8 mouse cellular contexts compared by ENCODE assay signal in genomic region chr10:58255213-58255892, GRCm38 (mm10). TPM values are rescaled to one million over a fixed set of nuclear protein-coding genes. Genes with fewer than 3 reads are reported as not detected.
DNase-seq lines count a peak whose midpoint lies in the region; ATAC-seq and TF ChIP-seq lines count a peak whose summit lies in the region.

Gene Gcc2 (plus strand): TSS chr10:58255497.

- H3K36me3 ChIP-seq in C2C12 (ENCODE audit: control insufficient read depth, insufficient read depth) (peaks cover 7% of the 10 kb centered on the region), myocyte (ENCODE audit: control insufficient read depth, insufficient read depth) (peaks cover 4% of the 10 kb centered on the region)
- peaks cover 10% of the 10 kb centered on the region for H3K36me3 ChIP-seq in erythroblast, embryonic 14.5 days (ENCODE audit: control insufficient read depth)
- peaks cover 3% of the 10 kb centered on the region for H3K36me3 ChIP-seq in heart, embryonic 11.5 days (ENCODE audit: control insufficient read depth, insufficient read depth, low read length)
- peaks cover 13% of the 10 kb centered on the region for H3K36me3 ChIP-seq in kidney, embryonic 16.5 days (ENCODE audit: insufficient read depth, low read length)
- peaks cover 15% of the 10 kb centered on the region for H3K36me3 ChIP-seq in liver, adult 2 months (ENCODE audit: control insufficient read depth, insufficient read depth, low read length)
- H3K36me3 ChIP-seq in splenic B cell, adult 2 months (ENCODE audit: control insufficient read depth, insufficient read depth, low read length, poor library complexity, severe bottlenecking): peaks cover 3% of the 10 kb centered on the region; the same call in 1 of the 2 replicates

- H3K27me3 ChIP-seq in C2C12 (ENCODE audit: control insufficient read depth, insufficient read depth, insufficient read length): no peaks in the 10 kb centered on the region
- H3K27me3 ChIP-seq in erythroblast, embryonic 14.5 days (ENCODE audit: control insufficient read depth): no peaks in the 10 kb centered on the region
- no peaks in the 10 kb centered on the region for H3K27me3 ChIP-seq in heart, embryonic 11.5 days (ENCODE audit: control insufficient read depth, insufficient read depth, low read length)
- no peaks in the 10 kb centered on the region for H3K27me3 ChIP-seq in kidney, embryonic 16.5 days (ENCODE audit: insufficient read depth, low read length)
- no peaks in the 10 kb centered on the region for H3K27me3 ChIP-seq in liver, adult 2 months (ENCODE audit: control insufficient read depth, insufficient read depth, low read length)
- no peaks in the 10 kb centered on the region for H3K27me3 ChIP-seq in myocyte (ENCODE audit: control insufficient read depth, insufficient read depth, insufficient read length)
- H3K27me3 ChIP-seq in splenic B cell, adult 2 months (ENCODE audit: control insufficient read depth, insufficient read depth, low read length, poor library complexity, severe bottlenecking): no peaks in the 10 kb centered on the region

- peak; percentile 96 for ATAC-seq in heart, embryonic 11.5 days (replicated peaks; ENCODE audit: insufficient number of reproducible peaks, low FRiP score, low TSS enrichment)
- peak; percentile 99 for ATAC-seq in kidney, embryonic 16.5 days (ENCODE audit: low FRiP score, low TSS enrichment)

- peaks cover 6% of the 10 kb centered on the region for H3K79me2 ChIP-seq in C2C12 (ENCODE audit: control insufficient read depth, insufficient read depth)
- no peaks in the 10 kb centered on the region; the same call in 1 of the 2 replicates for H3K79me2 ChIP-seq in liver, adult 2 months (ENCODE audit: control insufficient read depth, insufficient read depth, low read length)
- no peaks in the 10 kb centered on the region for H3K79me2 ChIP-seq in myocyte (ENCODE audit: control insufficient read depth, insufficient read depth)

- H3ac ChIP-seq in C2C12 (ENCODE audit: control insufficient read depth, insufficient read length, low read depth) (peak within 1 kb of the TSS; percentile 56), myocyte (ENCODE audit: control insufficient read depth, insufficient read length) (peak within 1 kb of the TSS; percentile 23)

- WGBS in heart, embryonic 11.5 days (ENCODE audit: insufficient replicate concordance): under 1% methylated on average over 51 of the region's 58 CpGs
- under 1% methylated on average over 49 of the region's 58 CpGs for WGBS in kidney, embryonic 16.5 days
- WGBS in liver, adult 2 months: under 1% methylated on average over 58 of the region's 58 CpGs

- TF ChIP-seq CTCF in C2C12 (IDR thresholded peaks at IDR 0.05; ENCODE audit: control insufficient read depth, insufficient read depth, insufficient read length): no peak
- TF ChIP-seq CTCF in brain, embryonic 14.5 days (IDR thresholded peaks at IDR 0.05; ENCODE audit: borderline replicate concordance, extremely low read depth, insufficient read depth, insufficient read length): no peak
- no peak for TF ChIP-seq CTCF in liver, adult 2 months (IDR thresholded peaks at IDR 0.05; ENCODE audit: low read depth, low read length)

- H3K79me3 ChIP-seq in C2C12 (ENCODE audit: low read depth): no peaks in the 10 kb centered on the region

- H3K27ac ChIP-seq in heart, embryonic 11.5 days (ENCODE audit: low read depth, low read length): peak within 1 kb of the TSS; percentile 66
- peak within 1 kb of the TSS; percentile 81 for H3K27ac ChIP-seq in kidney, embryonic 16.5 days (ENCODE audit: low read length)
- peak within 1 kb of the TSS; percentile 68 for H3K27ac ChIP-seq in liver, adult 2 months (replicated peaks; ENCODE audit: insufficient read depth, low read depth, low read length)

- no peaks in the 10 kb centered on the region for H3K9me3 ChIP-seq in erythroblast, embryonic 14.5 days (ENCODE audit: control insufficient read depth, low read length)
- H3K9me3 ChIP-seq in heart, embryonic 11.5 days (replicated peaks; ENCODE audit: control insufficient read depth, low read length): no peaks in the 10 kb centered on the region
- no peaks in the 10 kb centered on the region for H3K9me3 ChIP-seq in kidney, embryonic 16.5 days (ENCODE audit: low read length)

- peak; percentile 98 for DNase-seq in brain, embryonic 14.5 days (ENCODE audit: low read depth)
- peak; percentile 93 for DNase-seq in liver, adult 2 months (ENCODE audit: extremely low read depth, low read depth, low spot score)
- peak; percentile 96 for DNase-seq in splenic B cell, adult 2 months (ENCODE audit: low read depth, low spot score)

- peak within 1 kb of the TSS; percentile 83 for H3K9ac ChIP-seq in heart, embryonic 11.5 days (ENCODE audit: low read depth, low read length)
- H3K9ac ChIP-seq in kidney, embryonic 16.5 days (replicated peaks; ENCODE audit: low read length): peak within 1 kb of the TSS; percentile 75
- H3K9ac ChIP-seq in liver, adult 2 months (ENCODE audit: low read depth, low read length): peak within 1 kb of the TSS; percentile 91

- peak within 1 kb of the TSS; percentile 72 for H3K4me2 ChIP-seq in heart, embryonic 11.5 days
- H3K4me2 ChIP-seq in kidney, embryonic 16.5 days (replicated peaks; ENCODE audit: low read depth, low read length): peak within 1 kb of the TSS; percentile 62
- peak within 1 kb of the TSS; percentile 93 for H3K4me2 ChIP-seq in myocyte (ENCODE audit: low read depth)

- H3K4me1 ChIP-seq in erythroblast, embryonic 14.5 days (ENCODE audit: control insufficient read depth): peaks cover 15% of the 10 kb centered on the region
- peaks cover 3% of the 10 kb centered on the region; the same call in 1 of the 2 replicates for H3K4me1 ChIP-seq in heart, embryonic 11.5 days (ENCODE audit: control insufficient read depth, insufficient read depth, low read length)
- peaks cover 10% of the 10 kb centered on the region for H3K4me1 ChIP-seq in kidney, embryonic 16.5 days (ENCODE audit: insufficient read depth, low read length)
- peaks cover 3% of the 10 kb centered on the region; the same call in 1 of the 2 replicates for H3K4me1 ChIP-seq in liver, adult 2 months (ENCODE audit: control insufficient read depth, insufficient read depth, low read length)

- TF ChIP-seq POLR2A in brain, embryonic 14.5 days (IDR thresholded peaks at IDR 0.05; ENCODE audit: borderline replicate concordance, extremely low read depth, insufficient read depth, insufficient read length, poor library complexity, severe bottlenecking): peak; percentile 51
- TF ChIP-seq POLR2A in liver, adult 2 months (IDR thresholded peaks at IDR 0.05; ENCODE audit: extremely low read depth, insufficient read depth, low read length): 0 out of 2 replicates have a peak, but pooled peaks have one; percentile 54
- TF ChIP-seq POLR2A in myocyte (IDR thresholded peaks at IDR 0.05; ENCODE audit: insufficient read length, low read depth): peak; percentile 94

- peak within 1 kb of the TSS; percentile 78 for H3K4me3 ChIP-seq in C2C12 (ENCODE audit: insufficient read depth, poor library complexity, severe bottlenecking)
- peak within 1 kb of the TSS; percentile 85 for H3K4me3 ChIP-seq in erythroblast, embryonic 14.5 days (replicated peaks)
- H3K4me3 ChIP-seq in heart, embryonic 11.5 days (ENCODE audit: low read depth, low read length): peak within 1 kb of the TSS; percentile 87
- H3K4me3 ChIP-seq in kidney, embryonic 16.5 days (ENCODE audit: low read length): peak within 1 kb of the TSS; percentile 65
- peak within 1 kb of the TSS; percentile 94 for H3K4me3 ChIP-seq in liver, adult 2 months (ENCODE audit: insufficient read depth, low read depth, low read length)
- peak within 1 kb of the TSS; percentile 55 for H3K4me3 ChIP-seq in myocyte

TF ChIP-seq in C2C12, 6 proteins besides CTCF, POLR2A, EP300 and RAD21:
- TF ChIP-seq USF1 (IDR thresholded peaks at IDR 0.05; ENCODE audit: low read depth) (no peak), MAX (IDR thresholded peaks at IDR 0.05) (peak; percentile 71), CEBPB (IDR thresholded peaks at IDR 0.05; ENCODE audit: low read depth) (no peak), MYOD1 (IDR thresholded peaks at IDR 0.05; ENCODE audit: control insufficient read depth, insufficient read length, low read depth) (no peak)

TF ChIP-seq in myocyte, 11 proteins besides CTCF, POLR2A, EP300 and RAD21:
- TF ChIP-seq TCF12 (IDR thresholded peaks at IDR 0.05; ENCODE audit: insufficient read depth, poor library complexity, severe bottlenecking): no peak
- TF ChIP-seq USF1 (IDR thresholded peaks at IDR 0.05; ENCODE audit: low read depth): no peak
- TF ChIP-seq MYOD1 (IDR thresholded peaks at IDR 0.05; ENCODE audit: control insufficient read depth in 1 of 3, insufficient read length in 2 of 3, low read depth in 2 of 3): no peak
- peak; percentile 95 for TF ChIP-seq POLR2AphosphoS2 (IDR thresholded peaks at IDR 0.05; ENCODE audit: insufficient read length, low read depth)
- no peak for TF ChIP-seq MYOG (IDR thresholded peaks at IDR 0.05; ENCODE audit: control insufficient read depth in 1 of 3, insufficient read depth in 1 of 3, insufficient read length in 2 of 3, low read depth in 2 of 3)

RNA-seq across cellular contexts. Expression of gene Gcc2, which starts in this region (rescaled TPM):
- polyA plus RNA-seq in C2C12 (2012; fragmentation: generic; extraction: Trizol): 4.1 TPM
- polyA plus RNA-seq in brain, embryonic 14.5 days (2012; rRNA removed): 37.9 and 45.7 TPM in 2 replicates
- polyA plus RNA-seq in erythroblast, embryonic 14.5 days (2012): 0.08 and 0.17 TPM in 2 replicates
- polyA plus RNA-seq in heart, embryonic 11.5 days (2014; fragmentation: Nextera tagmentation; extraction: Ambion mirVana): 31.7 and 42.6 TPM in 2 replicates
- 48.8 and 49.3 TPM in 2 replicates for polyA plus RNA-seq in kidney, embryonic 16.5 days (2015; fragmentation: Nextera tagmentation; extraction: Ambion mirVana)
- total RNA-seq in liver, adult 2 months (2014; rRNA removed): 20.4 and 20.6 TPM in 2 replicates
- polyA plus RNA-seq in liver, adult 2 months (2012; rRNA removed): 5.3 and 5.6 TPM in 2 replicates
- 4.0 TPM for polyA plus RNA-seq in myocyte (2012; fragmentation: generic; extraction: Trizol)

Comparison
In these comparisons a context has a peak if more than half of its experiments do, and no peak if none do; other contexts are left out.
1. Peak in every context shown above with its lines: DNase-seq, ATAC-seq, H3K4me3 ChIP-seq and H3K27ac ChIP-seq.